Mouse (Mus musculus): Measurements from ENCODE around the gene Cdk2ap2. TPM values are rescaled to one million over a fixed set of nuclear protein-coding genes. Genes with fewer than 3 reads are reported as not detected.
"Not testable (repeated sequence)": the region's sequence is repeated elsewhere in the genome, so short reads cannot be mapped to it uniquely, and the experiment has no call there.

Gene Cdk2ap2
- 91.2 and 91.9 TPM in 2 replicates for polyA plus RNA-seq (2015; fragmentation: Nextera tagmentation; extraction: Ambion mirVana)

DNA sequence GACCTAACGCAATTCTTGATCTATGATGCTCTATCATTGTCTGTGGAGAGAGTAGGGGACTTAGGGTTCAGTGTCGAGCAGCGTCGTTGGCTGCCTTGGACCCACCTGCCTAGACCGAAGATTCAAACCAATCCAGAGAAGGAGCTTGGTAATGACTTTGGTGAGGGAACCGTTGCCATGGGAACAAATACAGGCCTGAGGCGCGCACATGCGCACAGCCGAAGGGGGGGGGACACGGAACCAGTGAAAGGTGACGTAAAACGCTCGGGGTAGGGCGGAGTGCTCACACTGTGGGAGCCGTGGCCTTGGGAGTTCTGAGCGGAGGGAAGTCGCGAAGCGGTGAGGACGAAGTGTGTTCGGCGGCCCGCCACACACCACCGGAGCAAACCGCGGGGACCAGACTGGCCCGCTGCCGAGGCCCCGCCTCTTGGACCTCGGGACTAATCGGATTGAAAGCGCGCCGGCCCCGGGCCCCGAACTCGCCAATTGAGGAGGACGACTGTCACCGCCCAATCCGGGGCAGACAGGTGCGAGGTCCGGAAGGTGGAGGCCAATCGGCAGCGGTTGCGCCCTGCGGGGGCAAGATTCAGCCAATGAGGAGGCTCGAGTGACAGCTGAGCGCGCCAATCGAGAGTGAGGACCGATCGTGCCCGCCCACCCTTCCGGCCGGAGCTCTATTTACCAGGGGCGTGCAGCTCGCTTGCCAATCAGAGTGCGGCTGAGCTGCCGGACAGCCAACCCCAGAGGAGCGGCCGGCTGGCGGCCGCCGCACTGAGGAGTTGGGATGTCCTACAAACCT is at the start of gene Cdk2ap2:
Cdk2ap2 (plus strand) TSS at position 541 of the 799 bp plus-strand sequence.
- DNase-seq: peak; percentile 99
- H3K4me2 ChIP-seq (ENCODE audit: low read depth, low read length): peak within 1 kb of the TSS; percentile 95
- peaks cover 39% of the 10 kb centered on the region for H3K4me1 ChIP-seq (ENCODE audit: insufficient read depth)
- no peaks in the 10 kb centered on the region for H3K9me3 ChIP-seq (ENCODE audit: low read length)
- TF ChIP-seq EP300 (IDR thresholded peaks at IDR 0.05; ENCODE audit: low read depth) (peak; percentile 77), CTCF (IDR thresholded peaks at IDR 0.05; ENCODE audit: low read depth) (no peak)
- H3K9ac ChIP-seq (replicated peaks): peak within 1 kb of the TSS; percentile 69
- WGBS (ENCODE audit: insufficient replicate concordance): under 1% methylated on average over 60 of the region's 65 CpGs
- peak within 1 kb of the TSS; percentile 95 for H3K27ac ChIP-seq (ENCODE audit: low read depth)
- 0 out of 2 replicates have a peak, but pooled peaks cover under 1% of the 10 kb centered on the region for H3K36me3 ChIP-seq (replicated peaks; ENCODE audit: insufficient read depth, low read length)
- ATAC-seq: peak; percentile 91
- H3K27me3 ChIP-seq (ENCODE audit: insufficient read depth, low read length): peaks cover 17% of the 10 kb centered on the region
- peak within 1 kb of the TSS; percentile 68 for H3K4me3 ChIP-seq (ENCODE audit: low read depth, low read length)

DNA sequence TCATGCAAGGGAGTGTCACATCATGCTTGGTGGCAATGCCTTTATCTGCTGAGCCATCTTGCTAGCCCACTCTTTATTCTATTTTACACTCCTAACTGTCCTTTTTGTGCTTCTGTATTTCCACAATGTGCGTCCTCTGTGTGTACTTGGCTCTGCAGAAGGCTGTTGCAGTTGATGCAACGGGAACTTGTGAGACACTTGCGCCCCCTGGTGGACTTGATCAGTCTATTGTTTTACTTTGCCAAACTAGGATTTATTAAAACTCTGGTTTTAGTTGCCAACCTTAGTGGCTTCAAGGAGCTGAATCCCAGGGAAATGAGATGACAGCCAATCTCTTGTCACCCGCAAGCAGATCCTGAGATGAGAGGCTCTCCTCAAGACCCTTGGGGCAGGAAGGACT is 49.1 kb upstream of the Cdk2ap2 start:
- Histone ChIP-seq H3K36me3 (replicated peaks; ENCODE audit: insufficient read depth, low read length) (no peaks in the 10 kb centered on the region), H3K27me3 (ENCODE audit: insufficient read depth, low read length) (no peaks in the 10 kb centered on the region), H3K9ac (replicated peaks) (no peak overlapping the region), H3K4me2 (ENCODE audit: low read depth, low read length) (peak overlapping the region; percentile 48), H3K27ac (ENCODE audit: low read depth) (no peak overlapping the region), H3K4me3 (ENCODE audit: low read depth, low read length) (0 out of 2 replicates have a peak overlapping the region, but pooled peaks have one; percentile 5), H3K4me1 (ENCODE audit: insufficient read depth) (peaks cover 13% of the 10 kb centered on the region; the same call in 1 of the 2 replicates), H3K9me3 (ENCODE audit: low read length) (no peaks in the 10 kb centered on the region)
- ATAC-seq (no peak), DNase-seq (peak; percentile 89)
- WGBS (ENCODE audit: insufficient replicate concordance): 21% methylated on average over 4 of the region's 4 CpGs
- TF ChIP-seq CTCF (IDR thresholded peaks at IDR 0.05; ENCODE audit: low read depth): peak; percentile 94
- no peak for TF ChIP-seq EP300 (IDR thresholded peaks at IDR 0.05; ENCODE audit: low read depth)

DNA sequence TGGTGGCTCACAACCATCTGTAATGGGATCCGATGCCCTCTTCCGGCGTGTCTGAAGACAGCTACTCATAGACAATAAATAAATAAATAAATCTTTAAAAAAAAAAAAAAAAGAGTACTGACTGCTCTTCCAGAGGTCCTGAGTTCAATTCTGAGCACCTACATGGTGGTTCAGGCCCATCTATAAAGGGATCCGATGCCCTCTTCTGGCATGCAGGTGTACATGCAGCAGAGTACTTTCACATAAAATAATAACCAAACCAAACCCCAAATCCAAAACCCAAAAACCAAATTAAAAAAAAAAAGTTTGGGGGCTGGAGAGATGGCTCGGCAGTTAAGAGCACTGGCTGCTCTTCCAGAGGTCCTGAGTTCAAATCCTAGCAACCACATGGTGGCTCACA is 47.9 kb upstream of the Cdk2ap2 start:
- 79% methylated on average over 5 of the region's 5 CpGs for WGBS (ENCODE audit: insufficient replicate concordance)
- not testable (repeated sequence) for H3K36me3 ChIP-seq (replicated peaks; ENCODE audit: insufficient read depth, low read length); DNase-seq; H3K4me2 ChIP-seq (ENCODE audit: low read depth, low read length); H3K9ac ChIP-seq (replicated peaks); ATAC-seq; H3K9me3 ChIP-seq (ENCODE audit: low read length); H3K27ac ChIP-seq (ENCODE audit: low read depth); H3K4me3 ChIP-seq (ENCODE audit: low read depth, low read length); H3K27me3 ChIP-seq (ENCODE audit: insufficient read depth, low read length)
- peak; percentile 48 for TF ChIP-seq CTCF (IDR thresholded peaks at IDR 0.05; ENCODE audit: low read depth)
- peaks cover 13% of the 10 kb centered on the region; the same call in 1 of the 2 replicates for H3K4me1 ChIP-seq (ENCODE audit: insufficient read depth)

DNA sequence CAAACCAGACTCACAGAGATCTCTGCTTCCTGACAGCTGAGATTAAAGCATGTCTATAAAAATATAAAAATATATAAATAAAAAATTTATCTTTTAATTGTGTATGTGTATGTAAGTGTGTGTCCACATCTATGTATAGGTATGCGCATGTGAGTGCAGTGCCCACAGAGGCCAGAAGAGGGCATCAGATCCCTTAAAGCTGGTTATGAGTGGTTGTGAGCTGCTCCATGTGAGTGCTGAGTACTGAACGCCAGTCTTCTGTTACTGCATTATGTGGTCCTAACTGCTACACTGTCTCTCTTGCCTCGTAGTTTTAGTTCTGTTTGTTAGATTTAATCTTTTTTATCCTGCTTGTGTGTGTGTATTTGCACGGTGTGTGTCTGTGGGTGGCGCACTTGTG is 46.0 kb upstream of the Cdk2ap2 start:
- Histone ChIP-seq H3K9me3 (ENCODE audit: low read length) (no peaks in the 10 kb centered on the region), H3K36me3 (replicated peaks; ENCODE audit: insufficient read depth, low read length) (no peaks in the 10 kb centered on the region), H3K9ac (replicated peaks) (no peak overlapping the region), H3K4me3 (ENCODE audit: low read depth, low read length) (no peak overlapping the region), H3K4me2 (ENCODE audit: low read depth, low read length) (no peak overlapping the region), H3K27me3 (ENCODE audit: insufficient read depth, low read length) (no peaks in the 10 kb centered on the region), H3K27ac (ENCODE audit: low read depth) (no peak overlapping the region), H3K4me1 (ENCODE audit: insufficient read depth) (peaks cover 20% of the 10 kb centered on the region; the same call in 1 of the 2 replicates)
- DNase-seq: no peak
- 94% methylated on average over 5 of the region's 5 CpGs for WGBS (ENCODE audit: insufficient replicate concordance)
- no peak for TF ChIP-seq EP300 (IDR thresholded peaks at IDR 0.05; ENCODE audit: low read depth)
- TF ChIP-seq CTCF (IDR thresholded peaks at IDR 0.05; ENCODE audit: low read depth): peak; percentile 51
- no peak for ATAC-seq

DNA sequence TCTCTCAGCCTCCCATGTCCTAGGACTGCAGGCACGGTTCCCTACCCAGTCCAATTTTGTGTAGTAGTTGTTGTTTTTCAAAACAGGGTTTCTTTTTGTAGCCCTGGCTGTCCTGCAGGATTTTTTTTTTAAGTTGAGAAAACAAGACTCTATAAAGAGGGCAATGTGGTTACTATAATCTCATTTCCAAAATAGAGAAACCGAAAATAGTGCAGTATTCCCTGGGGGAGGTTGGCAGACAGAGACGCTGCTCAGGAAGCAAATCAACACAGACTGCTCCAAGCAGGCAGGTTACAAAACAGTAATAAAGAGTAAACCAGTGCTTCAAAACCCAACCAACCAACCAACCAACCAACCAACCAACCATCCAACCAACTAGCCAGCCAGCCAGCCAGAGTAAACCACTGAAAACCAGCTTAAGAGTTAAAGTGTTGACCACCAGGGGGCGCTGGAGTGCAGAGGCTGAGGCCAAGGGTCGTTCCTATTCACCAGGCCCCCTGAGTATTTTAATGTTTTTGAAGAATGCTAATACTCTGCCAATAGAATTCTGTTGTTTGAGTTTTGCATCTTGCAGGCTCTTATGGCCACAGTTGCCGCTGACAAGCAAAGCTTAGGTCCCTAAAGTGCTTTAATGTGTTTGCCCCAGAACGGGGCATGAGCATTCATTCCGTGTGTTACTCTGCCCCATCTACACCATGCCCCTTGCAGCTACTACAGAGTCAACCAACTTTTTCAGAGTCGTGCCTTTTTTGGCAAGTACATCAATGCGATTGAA is 45.1 kb upstream of the Cdk2ap2 start:
- Histone ChIP-seq H3K36me3 (replicated peaks; ENCODE audit: insufficient read depth, low read length) (no peaks in the 10 kb centered on the region), H3K27me3 (ENCODE audit: insufficient read depth, low read length) (no peaks in the 10 kb centered on the region), H3K9me3 (ENCODE audit: low read length) (no peaks in the 10 kb centered on the region), H3K4me1 (ENCODE audit: insufficient read depth) (peaks cover 23% of the 10 kb centered on the region; the same call in 1 of the 2 replicates), H3K4me3 (ENCODE audit: low read depth, low read length) (no peak overlapping the region), H3K9ac (replicated peaks) (no peak overlapping the region), H3K27ac (ENCODE audit: low read depth) (no peak overlapping the region), H3K4me2 (ENCODE audit: low read depth, low read length) (no peak overlapping the region)
- 49% methylated on average over 10 of the region's 10 CpGs for WGBS (ENCODE audit: insufficient replicate concordance)
- TF ChIP-seq CTCF (IDR thresholded peaks at IDR 0.05; ENCODE audit: low read depth) (peak; percentile 92), EP300 (IDR thresholded peaks at IDR 0.05; ENCODE audit: low read depth) (no peak)
- ATAC-seq (no peak), DNase-seq (peak; percentile 81)

DNA sequence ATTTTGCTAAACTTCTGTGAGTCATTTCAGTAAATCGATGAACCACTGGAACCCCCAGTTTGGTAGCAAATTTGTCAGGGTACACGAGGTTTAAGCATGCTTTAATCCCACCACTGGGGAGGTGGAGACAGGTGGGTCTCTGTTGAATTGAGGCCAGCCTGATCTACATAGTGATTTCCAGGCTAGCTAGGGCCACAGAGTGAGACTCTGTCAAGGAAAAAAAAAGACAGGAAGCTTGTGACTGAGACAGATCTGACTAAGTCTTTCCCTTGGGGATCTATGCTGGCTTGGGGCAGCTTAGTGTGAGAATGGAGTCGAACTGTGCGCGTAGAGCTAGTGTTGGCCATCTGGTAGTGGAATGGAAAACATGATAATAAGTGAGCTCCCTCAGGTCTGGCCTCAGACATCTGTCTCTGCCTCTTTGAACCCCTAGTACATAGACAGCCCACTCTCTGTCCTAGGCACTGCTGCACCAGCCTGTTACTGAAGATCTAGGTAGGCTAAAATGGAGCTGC is 44.4 kb upstream of the Cdk2ap2 start:
- 68% methylated on average over 5 of the region's 5 CpGs for WGBS (ENCODE audit: insufficient replicate concordance)
- DNase-seq (no peak), ATAC-seq (no peak)

More for the DNA sequence above, 44.4 kb upstream of the Cdk2ap2 start:
- Histone ChIP-seq H3K27ac (ENCODE audit: low read depth) (0 out of 2 replicates have a peak overlapping the region, but pooled peaks have one; percentile 18), H3K27me3 (ENCODE audit: insufficient read depth, low read length) (no peaks in the 10 kb centered on the region), H3K36me3 (replicated peaks; ENCODE audit: insufficient read depth, low read length) (no peaks in the 10 kb centered on the region), H3K4me2 (ENCODE audit: low read depth, low read length) (no peak overlapping the region), H3K9me3 (ENCODE audit: low read length) (no peaks in the 10 kb centered on the region), H3K4me3 (ENCODE audit: low read depth, low read length) (no peak overlapping the region), H3K9ac (replicated peaks) (0 out of 2 replicates have a peak overlapping the region, but pooled peaks have one; percentile 2), H3K4me1 (ENCODE audit: insufficient read depth) (peaks cover 21% of the 10 kb centered on the region)
- TF ChIP-seq EP300 (IDR thresholded peaks at IDR 0.05; ENCODE audit: low read depth): no peak
- TF ChIP-seq CTCF (IDR thresholded peaks at IDR 0.05; ENCODE audit: low read depth): no peak
